Mouse (Mus musculus): ENCODE data around the gene Rdh8.
"Not testable (repeated sequence)": the region's sequence is repeated elsewhere in the genome, so short reads cannot be mapped to it uniquely, and the experiment has no call there.

Rdh8 gene

GRCm38 (mm10) chr9:20818236-20818635 is at the start of gene Rdh8:
Gene Rdh8, plus strand, starts transcription at chr9:20818503.
- DNase-seq (ENCODE audit: low spot score in 2 of 2) = no peak

GRCm38 (mm10) chr9:20781286-20781685 is 37.0 kb upstream of the Rdh8 start:
- DNase-seq (ENCODE audit: low spot score in 2 of 2) = no peak

DNA sequence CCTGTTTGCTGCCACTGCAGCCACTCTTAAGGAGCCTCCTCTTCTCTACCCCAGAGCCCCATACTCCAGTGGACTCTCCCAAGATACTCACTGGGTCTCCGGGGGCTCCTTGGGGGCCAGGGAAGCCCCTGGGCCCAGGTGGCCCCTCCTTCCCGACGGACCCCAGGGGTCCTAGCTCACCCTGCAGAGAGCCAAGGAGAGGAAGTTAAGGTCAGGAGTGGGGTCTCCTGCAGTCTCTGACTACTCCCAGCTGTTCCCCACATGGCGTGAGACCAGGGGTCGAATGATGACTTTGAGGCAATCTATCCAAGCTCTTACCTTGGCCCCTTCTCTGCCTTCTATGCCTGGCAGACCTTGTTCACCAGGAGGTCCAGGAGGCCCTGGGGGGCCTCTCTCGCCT is 33.2 kb upstream of the Rdh8 start:
- DNase-seq (ENCODE audit: low spot score in 2 of 2) = no peak

DNA sequence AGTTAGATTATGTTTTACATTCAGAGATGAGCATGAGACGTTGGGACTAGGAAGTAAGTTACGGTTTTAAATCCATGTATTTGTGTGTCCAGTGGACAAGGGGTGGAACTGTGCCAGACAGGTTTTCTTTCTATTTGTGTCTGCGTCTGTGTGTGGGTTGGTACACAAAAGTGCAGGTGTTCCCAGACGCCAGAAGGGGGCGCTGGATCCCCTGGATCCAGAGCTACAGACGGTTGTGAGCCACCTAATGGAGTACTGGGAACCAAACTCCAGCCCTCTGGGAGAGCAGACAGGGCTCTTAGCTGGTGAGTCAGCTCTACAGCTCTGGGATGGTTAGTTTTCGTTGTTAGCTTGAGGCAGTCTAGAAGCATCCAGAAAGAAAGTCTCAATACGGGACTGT is 30.3 kb upstream of the Rdh8 start:
- DNase-seq (ENCODE audit: low spot score in 2 of 2) = no peak

DNA sequence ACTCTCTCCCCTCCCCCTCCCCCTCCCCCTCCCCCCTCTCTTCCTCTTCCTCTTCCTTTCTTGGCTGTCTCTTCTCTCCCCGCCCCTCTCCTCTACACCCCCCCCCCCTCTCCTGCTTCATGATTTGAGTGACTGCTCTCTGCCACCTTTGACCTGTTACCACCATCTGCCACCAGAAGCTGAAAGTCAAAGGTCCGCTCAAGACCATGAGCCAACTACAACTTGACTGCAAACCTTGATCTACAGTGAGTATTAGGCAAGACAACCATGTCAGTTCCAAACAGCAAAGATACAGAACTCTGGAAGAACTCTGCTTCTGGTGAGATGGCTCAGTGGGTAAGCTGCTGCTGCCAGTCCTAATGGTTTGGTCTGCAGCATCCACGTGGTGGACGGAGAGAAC is 28.7 kb upstream of the Rdh8 start:
- no peak for DNase-seq (ENCODE audit: low spot score in 2 of 2)

DNA sequence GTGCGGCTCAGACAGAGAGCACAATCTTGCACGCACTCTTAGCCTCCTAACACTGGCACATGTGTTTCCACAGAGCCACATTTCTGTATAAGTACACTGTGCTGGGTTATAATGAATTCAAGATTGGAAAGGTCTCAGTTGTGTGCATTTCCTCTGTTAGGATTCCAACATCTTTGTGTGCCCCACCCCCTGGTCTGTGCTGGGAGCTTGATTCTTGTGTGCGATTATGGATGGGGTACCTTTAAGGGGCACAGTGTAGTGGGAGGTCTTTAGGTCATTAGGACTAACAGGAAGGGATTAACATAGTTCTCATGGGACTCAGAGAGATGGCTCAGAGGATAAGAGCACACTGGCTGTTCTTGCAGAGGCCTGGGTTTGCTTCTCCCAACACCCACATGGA is 28.0 kb upstream of the Rdh8 start:
- DNase-seq (ENCODE audit: low spot score in 2 of 2) = no peak

GRCm38 (mm10) chr9:20794108-20794806 is 24.0 kb upstream of the Rdh8 start:
- DNase-seq (ENCODE audit: low spot score in 2 of 2) = peak; percentile 31 to 51

- DNase-seq (ENCODE audit: low spot score in 2 of 2) = peak; percentile 32 to 71
Observed at GRCm38 (mm10) chr9:20804266-20805158, 13.8 kb upstream of the Rdh8 start.

DNA sequence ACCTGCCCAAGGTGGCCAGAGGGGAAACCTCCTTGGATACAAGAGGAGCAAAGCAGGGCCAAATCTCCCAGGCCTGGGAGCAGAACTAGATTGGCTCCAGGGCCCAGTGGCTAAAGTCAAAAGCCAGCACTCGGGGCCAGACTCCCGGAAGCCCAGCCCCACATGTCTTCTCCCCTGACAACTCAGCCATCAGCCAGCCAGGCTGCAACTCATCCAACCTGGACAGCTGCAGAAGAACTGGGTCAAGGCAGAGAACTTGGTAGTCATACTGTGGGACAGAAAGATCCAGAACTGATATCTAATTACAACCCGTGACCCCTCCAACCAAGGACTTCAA is 13.2 kb upstream of the Rdh8 start:
- no peak for DNase-seq (ENCODE audit: low spot score in 2 of 2)

DNA sequence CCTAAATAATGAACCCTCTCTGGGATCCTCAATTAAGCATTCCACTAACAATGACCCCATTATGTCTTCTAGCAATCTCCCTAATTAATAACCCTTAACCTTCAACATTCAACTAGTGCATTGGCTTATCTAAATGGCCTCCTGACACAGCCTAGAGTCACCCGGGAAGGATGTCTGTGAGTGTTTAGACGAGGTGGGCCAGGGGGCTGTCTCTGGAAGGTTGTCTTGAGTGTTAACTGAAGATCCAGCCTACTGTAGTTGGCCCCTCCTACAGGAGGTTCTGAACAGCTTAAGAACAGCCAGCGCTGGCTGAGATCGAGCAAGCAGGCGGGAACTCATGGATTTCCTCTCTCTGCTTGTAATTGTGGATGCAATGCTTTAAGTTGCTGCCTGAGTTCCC is 12.6 kb upstream of the Rdh8 start:
- DNase-seq (ENCODE audit: low spot score in 2 of 2) = no peak

- peak in 1 of 2 experiments; percentile 24 for DNase-seq (ENCODE audit: low spot score in 2 of 2)
Observed at GRCm38 (mm10) chr9:20810271-20810670, 8.0 kb upstream of the Rdh8 start.

DNA sequence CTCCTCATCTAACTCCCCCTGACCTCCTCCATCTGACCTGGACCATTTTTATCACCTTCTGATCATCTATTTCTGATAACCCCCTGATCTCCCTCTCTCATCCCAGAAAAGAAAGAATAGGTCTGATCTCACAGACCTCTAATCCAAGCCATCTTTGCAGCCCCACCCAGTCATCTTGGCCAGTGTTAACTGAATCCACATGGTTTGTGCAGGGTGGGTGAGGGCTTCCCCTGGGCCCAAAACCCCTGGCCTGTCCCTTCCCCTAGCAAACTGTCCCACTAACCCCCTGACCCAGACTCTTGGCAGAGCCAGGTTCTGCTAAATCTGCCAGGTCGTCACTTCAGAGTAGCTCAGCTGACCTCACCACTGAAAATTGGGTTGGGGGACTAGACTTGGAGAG is 7.5 kb upstream of the Rdh8 start:
- no peak for DNase-seq (ENCODE audit: low spot score in 2 of 2)

DNA sequence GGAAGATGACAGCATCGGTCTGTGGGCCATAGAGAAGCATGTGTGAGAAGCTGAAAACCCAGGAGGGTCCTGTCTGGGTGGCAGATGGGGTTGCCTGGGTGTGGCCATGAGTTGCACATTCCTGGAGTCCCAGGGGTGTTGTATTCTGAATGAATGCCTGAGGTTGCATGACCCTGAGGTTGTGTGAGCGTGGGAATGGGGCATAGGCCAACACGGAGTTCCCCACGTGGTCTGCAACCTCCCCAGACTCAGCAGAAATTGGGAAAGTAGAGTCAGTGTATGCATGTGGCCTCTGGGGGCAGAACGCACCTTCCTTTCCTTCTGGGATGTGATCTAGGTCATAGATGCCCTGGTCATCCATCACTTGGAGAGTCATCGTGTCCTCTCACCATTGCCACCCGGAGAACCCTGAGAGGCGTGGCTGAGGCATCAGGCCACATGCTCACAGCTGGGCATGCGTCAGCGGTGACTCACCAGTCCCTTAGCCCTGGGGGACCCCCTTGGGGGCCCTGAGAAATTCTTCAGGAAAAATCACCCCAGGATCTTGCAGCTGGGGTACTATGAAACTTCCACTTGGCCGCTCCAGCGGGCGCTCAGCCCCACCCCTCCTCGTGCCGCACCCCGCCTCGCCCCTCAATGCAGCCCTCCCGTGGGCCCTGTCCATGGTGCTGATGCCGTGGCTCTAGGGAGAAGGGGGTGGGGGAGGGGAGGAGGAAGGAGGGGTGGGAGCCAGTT is 5.6 kb upstream of the Rdh8 start:
- no peak for DNase-seq (ENCODE audit: low spot score in 2 of 2)

GRCm38 (mm10) chr9:20814521-20815272 is 3.6 kb upstream of the Rdh8 start, which contains the start of gene Col5a3:
Gene Col5a3, minus strand, starts transcription at chr9:20815067.
- DNase-seq (ENCODE audit: low spot score in 2 of 2) = peak in 1 of 2 experiments; percentile 31

DNA sequence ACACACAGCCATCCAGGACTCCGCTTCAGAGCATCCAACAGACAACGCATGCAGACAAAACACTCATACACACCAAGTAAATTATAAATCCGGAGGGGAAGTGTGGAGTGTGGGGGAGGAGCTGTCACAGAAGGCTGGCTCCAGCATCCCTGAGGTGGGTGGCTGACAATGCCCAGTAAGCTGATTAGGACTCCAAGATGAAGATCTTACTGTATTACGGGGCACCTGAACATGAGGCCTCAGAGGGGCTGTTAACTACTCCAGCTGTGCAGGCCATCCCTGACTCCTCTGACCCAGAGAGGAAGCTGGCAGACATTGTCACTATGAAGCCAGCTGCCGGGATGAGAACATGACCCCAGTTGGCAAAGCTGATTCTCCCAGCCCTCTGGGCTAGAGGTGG is 1.7 kb downstream of the Rdh8 start:
- no peak for DNase-seq (ENCODE audit: low spot score in 2 of 2)

- peak; percentile 51 to 57 for DNase-seq (ENCODE audit: low spot score in 2 of 2)
Observed at GRCm38 (mm10) chr9:20822821-20823220, 4.5 kb downstream of the Rdh8 start.

DNA sequence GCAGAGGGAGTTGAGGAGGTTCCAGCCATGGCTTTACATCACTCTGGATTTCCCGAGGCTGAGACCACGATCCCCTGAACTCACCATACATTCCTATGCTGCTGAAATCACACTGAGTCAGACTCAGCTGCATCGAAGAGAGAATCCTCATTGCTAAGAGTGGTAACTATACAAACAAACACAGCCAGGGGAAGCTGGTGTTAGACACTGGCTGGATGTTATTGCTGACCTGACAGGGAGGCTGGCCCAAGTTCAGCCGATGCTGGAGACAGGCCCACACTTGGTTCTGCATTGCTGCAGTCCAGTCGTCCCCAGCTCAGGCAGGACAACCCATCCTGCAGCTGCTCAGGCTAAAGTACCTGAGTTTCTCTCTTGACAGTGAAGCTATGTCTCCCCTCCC is 7.5 kb downstream of the Rdh8 start:
- no peak for DNase-seq (ENCODE audit: low spot score in 2 of 2)

DNA sequence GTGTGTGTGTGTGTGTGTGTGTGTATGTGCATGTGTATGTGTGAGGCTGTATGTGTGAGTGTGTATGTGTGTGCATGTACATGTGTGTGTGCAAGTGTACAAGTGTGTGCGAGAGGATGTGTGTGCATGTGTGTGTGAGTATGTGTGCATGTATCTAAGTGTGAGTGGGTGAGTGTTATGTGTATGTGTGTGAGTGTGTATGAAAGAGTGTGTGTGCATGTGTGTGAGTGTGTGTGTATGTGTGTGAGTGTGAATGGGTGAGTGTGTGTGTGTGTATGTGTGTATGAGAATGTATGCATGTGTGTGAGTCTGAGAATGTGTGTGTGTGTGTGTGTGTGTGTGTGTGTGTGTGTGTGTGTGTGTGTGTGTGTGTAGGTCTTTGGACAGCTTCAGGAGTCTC is 9.8 kb downstream of the Rdh8 start:
- no peak for DNase-seq (ENCODE audit: low spot score in 2 of 2)

- peak; percentile 96 for DNase-seq (ENCODE audit: low spot score in 2 of 2)
Observed at GRCm38 (mm10) chr9:20830901-20831643, 12.8 kb downstream of the Rdh8 start.

DNA sequence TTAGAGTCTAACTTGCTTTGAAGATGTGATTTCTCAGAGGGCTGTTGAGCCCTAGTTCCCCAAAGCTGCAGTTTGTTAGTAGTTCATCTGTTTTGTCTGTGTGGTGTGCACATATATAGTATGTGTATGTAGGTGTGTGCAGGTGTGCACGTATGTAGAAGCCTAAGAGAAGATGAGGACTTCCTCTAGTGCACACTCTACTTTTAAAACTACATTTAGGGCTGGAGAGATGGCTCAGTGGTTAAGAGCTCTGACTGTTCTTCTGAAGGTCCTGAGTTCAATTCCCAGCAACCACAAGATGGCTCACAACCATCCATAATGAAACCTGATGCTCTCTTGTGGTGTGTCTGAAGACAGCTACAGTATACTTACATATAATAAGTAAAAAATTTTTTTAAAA is 16.6 kb downstream of the Rdh8 start:
- DNase-seq (ENCODE audit: low spot score in 2 of 2) = no peak

DNA sequence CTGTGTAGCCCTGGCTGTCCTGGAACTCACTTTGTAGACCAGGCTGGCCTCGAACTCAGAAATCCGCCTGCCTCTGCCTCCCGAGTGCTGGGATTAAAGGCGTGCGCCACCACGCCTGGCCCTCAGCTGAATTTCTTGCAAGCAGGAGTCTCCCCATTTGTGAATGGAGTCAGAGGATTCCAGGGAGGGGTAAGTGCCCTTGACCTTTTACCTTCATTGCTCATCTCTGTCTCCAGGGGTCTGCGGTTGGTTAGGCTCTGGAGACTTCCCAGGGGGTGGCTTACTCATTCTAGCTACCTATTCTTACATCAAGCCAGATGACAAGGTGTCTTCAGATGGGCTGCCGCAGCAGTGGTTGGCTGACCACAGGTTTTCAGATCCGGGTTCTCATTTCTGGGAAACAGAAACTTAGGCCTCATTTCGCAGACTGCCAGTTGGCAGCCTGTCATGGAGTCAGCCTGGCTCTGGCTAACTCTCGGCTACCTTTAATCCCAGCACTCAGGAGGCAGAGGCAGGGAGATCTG is 17.2 kb downstream of the Rdh8 start:
- DNase-seq (ENCODE audit: low spot score in 2 of 2) = not testable (repeated sequence)
